Mouse (Mus musculus) gastrocnemius, postnatal 14 days (tissue): ENCODE measurements around the gene Slc19a3. TPM values are rescaled to one million over a fixed set of nuclear protein-coding genes. Genes with fewer than 3 reads are reported as not detected.

Experiments used
- total RNA-seq, 2 experiments: library from RNA; stranded (reverse); gene quantifications; 2 replicates each; pipeline ENCODE4 v1.2.3; 2021

Gene Slc19a3
- total RNA-seq, 2 experiments from 2014 or later, result not detected

Other genes with a start within 250 kb of the Slc19a3 start
- gene Agfg1, start 199.0 kb downstream of the Slc19a3 start, total RNA-seq, result 10 to 100 TPM; 21.5 to 25.3 TPM
- gene A030005L19Rik, start 125.1 kb downstream of the Slc19a3 start, total RNA-seq, result not detected
- not detected for gene A030014E15Rik, start 113.5 kb downstream of the Slc19a3 start, total RNA-seq
- gene Gm6217, start 107.0 kb downstream of the Slc19a3 start, total RNA-seq, result not detected
- not detected for gene A030003K21Rik, start 95.1 kb downstream of the Slc19a3 start, total RNA-seq
- not detected for gene Gm7544, start 82.4 kb downstream of the Slc19a3 start, total RNA-seq
- gene Gm47955, start 78.2 kb downstream of the Slc19a3 start, total RNA-seq, result not detected
- gene Gm47959, start 37.9 kb downstream of the Slc19a3 start, total RNA-seq, result not detected
- not detected for gene Krtap28-10, start 4.0 kb upstream of the Slc19a3 start, total RNA-seq
- not detected for gene Gm47969, start 6.5 kb upstream of the Slc19a3 start, total RNA-seq
- not detected for gene A030005K14Rik, start 20.9 kb upstream of the Slc19a3 start, total RNA-seq
- not detected for gene Krtap28-13, start 22.5 kb upstream of the Slc19a3 start, total RNA-seq
- gene Ccl20, start 78.3 kb upstream of the Slc19a3 start, total RNA-seq, result not detected
- not detected for gene Daw1, start 121.3 kb upstream of the Slc19a3 start, total RNA-seq